Mouse (Mus musculus) limb, embryonic 13.5 days (tissue): ENCODE measurements at regions not wholly inside any gene's neighbourhood (a gene's known extent, or its start where the extent isn't known, plus 50 kb on each side); places are given as distances from the start of the nearest gene placed in this dataset.

Source experiments
- ATAC-seq: fragments of 200-750 bp; cut with Nextera tagmentation; 2 replicates; pipeline ENCODE4 v1.8.0; 2017; ENCODE audit warnings: low read depth, moderate number of reproducible peaks, moderate TSS enrichment; ENCODE audit not compliant: low FRiP score
- H3K27ac ChIP-seq: fragments of 300-500 bp; sonication (generic); 2 replicates; pipeline ENCODE4 v1.5.1; 2015; ENCODE audit warnings: inconsistent platforms, mild to moderate bottlenecking, moderate library complexity
- H3K27me3 ChIP-seq: fragments of 300-500 bp; sonication (generic); 2 replicates; pipeline ENCODE4 v1.6.1; 2015; ENCODE audit warnings: mild to moderate bottlenecking, inconsistent platforms
- H3K36me3 ChIP-seq: fragments of 300-500 bp; sonication (generic); 2 replicates; pipeline ENCODE4 v1.6.1; 2015; ENCODE audit warnings: inconsistent platforms, mild to moderate bottlenecking, moderate library complexity
- H3K4me1 ChIP-seq: fragments of 300-500 bp; sonication (generic); 2 replicates; pipeline ENCODE4 v1.6.1; 2015; ENCODE audit warnings: inconsistent platforms
- H3K4me2 ChIP-seq: fragments of 300-500 bp; sonication (generic); replicated peaks from 2 replicates; pipeline ENCODE4 v1.6.1; 2015; ENCODE audit warnings: inconsistent platforms, mild to moderate bottlenecking, moderate library complexity
- H3K4me3 ChIP-seq: fragments of 300-500 bp; sonication (generic); 2 replicates; pipeline ENCODE4 v1.5.1; 2015; ENCODE audit warnings: moderate library complexity, mild to moderate bottlenecking, inconsistent platforms
- H3K9ac ChIP-seq: fragments of 300-500 bp; sonication (generic); 2 replicates; pipeline ENCODE4 v1.6.1; 2015; ENCODE audit warnings: mild to moderate bottlenecking, inconsistent platforms
- H3K9me3 ChIP-seq: fragments of 300-500 bp; sonication (generic); 2 replicates; pipeline ENCODE4 v1.6.1; 2016; ENCODE audit warnings: inconsistent platforms
- WGBS: fragments of 180-500 bp; shearing (Covaris S2); methylation state at CpG from one replicate; pipeline ENCODE4 v1.1.7; 2015; 5-methylcytosine and 5-hydroxymethylcytosine counted together

DNA sequence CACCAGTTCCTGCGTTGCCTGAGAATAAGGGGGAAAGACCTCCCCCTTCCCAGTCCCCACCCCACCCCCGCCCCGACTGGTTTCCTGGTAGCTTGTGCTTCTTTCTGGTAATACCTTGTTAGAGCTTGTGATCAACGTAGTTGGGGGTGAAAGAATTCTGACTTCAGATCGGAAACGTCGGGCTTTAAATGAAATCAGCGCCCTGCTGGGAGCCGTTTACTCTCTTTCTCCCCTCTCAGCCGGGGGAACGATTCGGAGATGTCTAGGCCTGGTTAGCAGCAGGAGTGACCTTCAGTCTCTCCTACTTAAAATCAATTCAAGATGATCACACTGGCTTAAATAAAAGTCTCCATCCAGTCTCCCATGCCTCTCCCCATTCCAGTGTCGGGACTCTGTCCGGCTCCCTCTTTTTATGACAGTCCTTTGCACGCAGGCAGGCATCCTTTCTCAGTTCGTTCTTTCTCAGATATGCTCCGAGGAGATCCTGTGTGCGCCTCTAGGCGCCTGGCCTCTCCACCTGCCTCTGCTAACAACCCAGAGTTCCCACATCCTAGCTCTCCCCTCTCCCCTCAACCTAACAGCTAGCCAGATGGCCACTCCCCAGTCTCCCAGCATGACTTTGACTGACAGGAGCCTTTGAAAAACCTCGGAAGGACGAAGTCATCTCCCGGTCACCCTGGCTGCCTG, 405.5 kb upstream of the Id4 start:
- Histone ChIP-seq H3K4me1 (peaks cover 28% of the 10 kb centered on the region), H3K4me2 (peak overlapping the region; percentile 54), H3K27me3 (no peaks in the 10 kb centered on the region), H3K4me3 (peak overlapping the region; percentile 18), H3K9ac (peak overlapping the region; percentile 45; the same call in 1 of the 2 replicates), H3K27ac (peak overlapping the region; percentile 33; the same call in 1 of the 2 replicates), H3K36me3 (no peaks in the 10 kb centered on the region), H3K9me3 (no peaks in the 10 kb centered on the region)
- WGBS: 2% methylated on average over 22 of the region's 22 CpGs
- no peak for ATAC-seq

GRCm38 (mm10) chr13:47858946-47859345, 402.1 kb upstream of the Id4 start:
- Histone ChIP-seq H3K4me1 (peaks cover 32% of the 10 kb centered on the region), H3K4me2 (no peak overlapping the region), H3K4me3 (no peak overlapping the region), H3K9me3 (no peaks in the 10 kb centered on the region), H3K36me3 (no peaks in the 10 kb centered on the region), H3K9ac (no peak overlapping the region), H3K27ac (no peak overlapping the region), H3K27me3 (no peaks in the 10 kb centered on the region)
- ATAC-seq: no peak
- 91% methylated on average over 4 of the region's 4 CpGs for WGBS

GRCm38 (mm10) chr13:47860316-47860715, 400.7 kb upstream of the Id4 start:
- no peak overlapping the region for H3K4me2 ChIP-seq
- no peaks in the 10 kb centered on the region for H3K36me3 ChIP-seq
- H3K9ac ChIP-seq: no peak overlapping the region
- peaks cover 23% of the 10 kb centered on the region for H3K4me1 ChIP-seq
- no peaks in the 10 kb centered on the region for H3K27me3 ChIP-seq
- H3K4me3 ChIP-seq: no peak overlapping the region
- WGBS: 45% methylated on average over 8 of the region's 8 CpGs
- no peak overlapping the region for H3K27ac ChIP-seq
- no peaks in the 10 kb centered on the region for H3K9me3 ChIP-seq
- ATAC-seq: no peak

DNA sequence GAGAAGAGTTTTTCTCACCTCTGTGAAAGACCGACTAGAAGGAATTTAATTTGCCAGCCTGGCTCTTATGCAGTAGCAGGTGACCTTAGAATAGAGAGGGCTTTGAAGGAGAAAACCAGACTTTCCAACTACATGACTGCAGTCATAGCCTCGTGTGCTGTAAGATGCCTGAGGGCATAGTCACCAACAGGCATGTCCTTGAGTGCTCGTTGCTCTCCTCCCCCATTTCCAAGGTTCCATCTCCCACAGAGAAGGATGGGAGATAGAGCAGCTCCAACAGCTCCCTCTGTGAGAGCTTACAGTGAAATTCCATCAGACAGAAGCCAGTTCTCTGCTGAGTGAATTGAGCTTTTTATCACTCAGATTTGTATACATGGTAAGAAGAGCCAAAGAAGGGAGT, 398.1 kb upstream of the Id4 start:
- Histone ChIP-seq H3K36me3 (no peaks in the 10 kb centered on the region), H3K4me3 (no peak overlapping the region), H3K4me1 (peaks cover 9% of the 10 kb centered on the region; the same call in 1 of the 2 replicates), H3K27ac (no peak overlapping the region; the same call in 1 of the 2 replicates), H3K9me3 (no peaks in the 10 kb centered on the region), H3K27me3 (no peaks in the 10 kb centered on the region), H3K4me2 (no peak overlapping the region), H3K9ac (no peak overlapping the region)
- no peak; the same call in 1 of the 2 replicates for ATAC-seq
- WGBS: 42% methylated on average over 3 of the region's 3 CpGs

DNA sequence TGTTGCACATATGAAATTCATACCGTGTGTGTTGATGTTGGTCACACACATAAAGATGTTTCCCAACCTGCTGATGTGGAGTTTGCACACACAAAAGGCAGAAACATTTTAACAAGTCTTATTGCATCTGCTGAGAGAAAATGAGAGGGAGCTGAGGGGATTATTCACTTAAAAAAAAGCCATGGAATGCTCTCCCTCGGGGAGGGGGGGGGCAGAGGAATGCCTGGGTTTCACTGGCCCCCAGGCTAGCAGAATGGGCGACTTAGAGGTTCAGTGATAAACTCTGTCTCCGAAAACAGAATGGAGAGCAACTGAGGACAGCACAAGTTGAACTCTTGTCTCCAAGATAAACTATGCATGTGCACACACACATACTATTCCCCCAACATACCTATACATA, 392.4 kb upstream of the Id4 start:
- peaks cover 15% of the 10 kb centered on the region for H3K4me1 ChIP-seq
- WGBS: 56% methylated on average over 4 of the region's 4 CpGs

GRCm38 (mm10) chr13:47869670-47870532, 391.1 kb upstream of the Id4 start:
- Histone ChIP-seq H3K4me1 (peaks cover 15% of the 10 kb centered on the region), H3K9me3 (no peaks in the 10 kb centered on the region), H3K9ac (no peak overlapping the region), H3K27ac (no peak overlapping the region), H3K27me3 (no peaks in the 10 kb centered on the region), H3K4me2 (peak overlapping the region; percentile 21), H3K36me3 (no peaks in the 10 kb centered on the region), H3K4me3 (no peak overlapping the region)
- WGBS: 32% methylated on average over 10 of the region's 10 CpGs
- peak; percentile 89 for ATAC-seq

More for the DNA sequence above, 392.4 kb upstream of the Id4 start:
- no peaks in the 10 kb centered on the region for H3K9me3 ChIP-seq
- H3K27ac ChIP-seq: no peak overlapping the region
- H3K4me3 ChIP-seq: no peak overlapping the region
- ATAC-seq: no peak
- H3K9ac ChIP-seq: no peak overlapping the region
- no peaks in the 10 kb centered on the region for H3K36me3 ChIP-seq
- no peaks in the 10 kb centered on the region for H3K27me3 ChIP-seq
- no peak overlapping the region for H3K4me2 ChIP-seq

GRCm38 (mm10) chr13:47872645-47873044, 388.4 kb upstream of the Id4 start:
- H3K27me3 ChIP-seq: no peaks in the 10 kb centered on the region
- no peak for ATAC-seq
- H3K4me1 ChIP-seq: peaks cover 15% of the 10 kb centered on the region
- 63% methylated on average over 11 of the region's 11 CpGs for WGBS
- no peak overlapping the region for H3K9ac ChIP-seq
- H3K9me3 ChIP-seq: no peaks in the 10 kb centered on the region
- H3K4me2 ChIP-seq: no peak overlapping the region
- H3K27ac ChIP-seq: no peak overlapping the region
- no peaks in the 10 kb centered on the region for H3K36me3 ChIP-seq
- no peak overlapping the region for H3K4me3 ChIP-seq

- Histone ChIP-seq H3K4me3 (no peak overlapping the region), H3K27ac (no peak overlapping the region), H3K4me2 (no peak overlapping the region), H3K27me3 (no peaks in the 10 kb centered on the region), H3K4me1 (no peaks in the 10 kb centered on the region), H3K9ac (no peak overlapping the region), H3K9me3 (no peaks in the 10 kb centered on the region), H3K36me3 (no peaks in the 10 kb centered on the region)
- WGBS: 84% methylated on average over 4 of the region's 4 CpGs
- ATAC-seq: no peak
Measured at GRCm38 (mm10) chr13:47892569-47892968, 368.5 kb upstream of the Id4 start.

DNA sequence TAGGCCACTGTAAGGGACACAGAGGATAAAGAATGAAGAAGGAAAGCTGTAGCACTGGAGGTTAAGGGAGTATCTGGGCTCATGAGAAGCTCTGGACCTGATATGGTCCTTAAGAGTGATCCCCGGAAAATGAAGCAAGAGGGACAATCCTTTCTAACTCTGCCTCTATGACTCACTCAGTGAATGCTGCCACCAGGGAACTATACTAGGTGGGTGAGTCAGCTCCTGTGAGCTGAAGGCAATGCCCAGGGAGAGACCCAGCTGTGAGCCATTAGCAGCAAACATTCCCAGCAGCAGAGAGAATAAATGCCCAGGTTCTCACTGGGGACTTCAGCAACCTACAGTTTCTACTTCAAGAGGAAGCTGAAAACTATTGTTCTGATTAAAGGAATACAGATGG, 366.7 kb upstream of the Id4 start:
- no peaks in the 10 kb centered on the region for H3K4me1 ChIP-seq
- no peak overlapping the region for H3K9ac ChIP-seq
- H3K9me3 ChIP-seq: peaks cover 9% of the 10 kb centered on the region; the same call in 1 of the 2 replicates
- H3K4me3 ChIP-seq: no peak overlapping the region
- no peaks in the 10 kb centered on the region for H3K36me3 ChIP-seq
- H3K27ac ChIP-seq: no peak overlapping the region
- no peak overlapping the region for H3K4me2 ChIP-seq
- 83% methylated on average over 1 of the region's 1 CpGs for WGBS
- no peaks in the 10 kb centered on the region for H3K27me3 ChIP-seq
- ATAC-seq: no peak

GRCm38 (mm10) chr13:47895256-47895655, 365.8 kb upstream of the Id4 start:
- no peak for ATAC-seq
- Histone ChIP-seq H3K36me3 (no peaks in the 10 kb centered on the region), H3K4me1 (no peaks in the 10 kb centered on the region), H3K27me3 (no peaks in the 10 kb centered on the region), H3K4me2 (no peak overlapping the region), H3K9ac (no peak overlapping the region), H3K9me3 (peaks cover 9% of the 10 kb centered on the region; the same call in 1 of the 2 replicates), H3K27ac (no peak overlapping the region), H3K4me3 (no peak overlapping the region)
- 76% methylated on average over 6 of the region's 6 CpGs for WGBS

DNA sequence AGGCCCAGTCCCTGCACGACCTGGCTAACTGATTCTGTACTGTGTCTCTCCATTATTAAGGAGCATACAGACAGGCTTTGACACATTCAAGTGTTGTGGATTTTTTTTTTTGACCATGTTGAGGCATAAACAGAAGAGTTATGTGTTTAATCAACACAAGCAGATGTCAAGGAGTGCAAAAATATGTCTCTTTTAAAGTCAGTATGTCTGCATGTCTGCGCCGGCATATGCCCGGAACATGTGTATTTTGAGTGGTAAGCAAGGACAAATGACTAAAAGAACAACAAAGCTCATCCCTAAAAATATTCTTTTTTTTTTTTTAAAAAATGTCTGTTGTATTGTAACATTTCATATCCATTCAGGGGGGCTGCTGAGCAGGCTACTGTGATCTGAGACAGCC, 364.4 kb upstream of the Id4 start:
- Histone ChIP-seq H3K4me2 (no peak overlapping the region), H3K27ac (no peak overlapping the region), H3K9me3 (peaks cover 9% of the 10 kb centered on the region; the same call in 1 of the 2 replicates), H3K4me1 (no peaks in the 10 kb centered on the region), H3K27me3 (no peaks in the 10 kb centered on the region), H3K4me3 (no peak overlapping the region), H3K36me3 (no peaks in the 10 kb centered on the region), H3K9ac (no peak overlapping the region)
- WGBS: 83% methylated on average over 4 of the region's 4 CpGs
- no peak for ATAC-seq

- no peak overlapping the region for H3K27ac ChIP-seq
- ATAC-seq: no peak
- H3K9me3 ChIP-seq: no peaks in the 10 kb centered on the region
- no peak overlapping the region for H3K4me3 ChIP-seq
- WGBS: 81% methylated on average over 9 of the region's 9 CpGs
- H3K9ac ChIP-seq: no peak overlapping the region
- no peaks in the 10 kb centered on the region for H3K4me1 ChIP-seq
- no peaks in the 10 kb centered on the region for H3K27me3 ChIP-seq
- no peaks in the 10 kb centered on the region for H3K36me3 ChIP-seq
- H3K4me2 ChIP-seq: no peak overlapping the region
Measured at GRCm38 (mm10) chr13:47909851-47910530, 351.0 kb upstream of the Id4 start.
